Mouse (Mus musculus): ENCODE results near the gene Adamts20. TPM values are rescaled to one million over a fixed set of nuclear protein-coding genes. Genes with fewer than 3 reads are reported as not detected.
"Not testable (repeated sequence)": the region's sequence is repeated elsewhere in the genome, so short reads cannot be mapped to it uniquely, and the experiment has no call there.

Gene Adamts20
- 5.4 and 5.7 TPM in 2 replicates for polyA plus RNA-seq (2014; fragmentation: Nextera tagmentation; extraction: Ambion mirVana)

DNA sequence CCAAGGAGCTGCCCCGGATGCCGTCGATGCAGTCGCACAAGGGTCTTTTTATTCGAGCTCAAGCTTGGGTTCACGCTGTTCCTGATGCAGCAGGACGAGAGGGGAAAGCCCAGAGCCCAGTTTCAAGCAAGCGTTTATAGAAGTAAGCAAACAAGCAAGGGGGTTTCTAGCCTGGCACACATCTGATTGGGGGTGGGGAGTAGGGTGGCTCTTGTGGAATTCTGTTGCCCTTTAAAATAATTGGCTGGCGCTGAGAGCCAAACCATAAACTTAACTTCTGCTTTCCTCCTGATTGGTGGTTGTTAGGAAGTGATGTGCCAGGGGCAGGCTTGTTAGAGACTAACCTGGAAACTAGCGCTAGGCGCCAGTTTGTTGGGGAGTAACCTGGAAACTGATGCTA is at the start of gene Adamts20:
TSS of gene Adamts20 (minus strand) at position 101 of the 400 bp plus-strand sequence.
- no peak within 1 kb of the TSS for H3K9ac ChIP-seq (replicated peaks; ENCODE audit: low read depth, low read length)
- WGBS: 81% methylated on average over 11 of the region's 11 CpGs
- ATAC-seq (ENCODE audit: insufficient number of reproducible peaks, insufficient read depth, low FRiP score, low read depth): no peak
- H3K27ac ChIP-seq (ENCODE audit: low read length): no peak within 1 kb of the TSS
- H3K9me3 ChIP-seq (ENCODE audit: control insufficient read depth, low read depth, low read length): no peaks in the 10 kb centered on the region
- no peaks in the 10 kb centered on the region for H3K27me3 ChIP-seq (ENCODE audit: control insufficient read depth, insufficient read depth, low read length)
- no peak within 1 kb of the TSS for H3K4me2 ChIP-seq (replicated peaks; ENCODE audit: low read depth, low read length)
- H3K4me1 ChIP-seq (ENCODE audit: control insufficient read depth, insufficient read depth, low read length): no peaks in the 10 kb centered on the region
- no peaks in the 10 kb centered on the region for H3K36me3 ChIP-seq (ENCODE audit: control insufficient read depth, insufficient read depth, low read length)
- H3K4me3 ChIP-seq (ENCODE audit: low read depth, low read length): no peak within 1 kb of the TSS

DNA sequence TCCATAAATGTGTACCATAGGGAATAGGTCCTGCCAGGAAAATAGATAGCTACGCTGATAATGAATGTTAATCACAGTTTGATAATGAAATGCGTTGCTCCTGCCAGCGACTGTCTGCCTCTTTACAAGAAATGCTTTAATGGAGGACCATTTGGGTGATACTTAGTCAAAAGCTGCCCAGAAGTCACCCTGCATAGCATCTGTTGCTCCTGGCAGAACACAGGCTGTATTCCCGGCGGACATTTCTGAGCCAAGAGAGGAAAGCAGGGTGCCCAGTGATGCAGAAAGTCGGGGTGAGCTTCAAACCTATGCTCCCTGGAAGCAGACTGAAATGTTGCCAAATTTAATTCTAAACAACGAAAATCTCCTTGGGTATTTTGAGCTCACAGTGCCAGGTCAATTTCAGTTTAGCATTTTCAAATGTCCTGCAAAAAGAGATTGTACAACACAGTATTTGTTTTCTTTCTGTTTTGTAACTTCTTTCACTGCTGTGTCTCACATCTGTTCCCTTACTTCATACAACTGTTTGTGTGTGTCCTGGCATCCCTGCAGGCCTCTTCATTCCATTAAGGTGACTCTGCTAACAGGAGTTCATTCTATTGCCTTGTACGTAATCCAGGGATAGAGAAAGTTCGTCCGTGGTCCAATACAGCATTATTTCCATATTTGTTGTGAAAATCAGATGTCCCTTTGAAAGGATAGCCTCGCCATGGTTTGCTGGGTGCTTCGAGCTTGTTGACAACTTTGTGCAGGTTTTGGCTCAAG is 38.4 kb upstream of the Adamts20 start:
- WGBS: 78% methylated on average over 12 of the region's 12 CpGs

DNA sequence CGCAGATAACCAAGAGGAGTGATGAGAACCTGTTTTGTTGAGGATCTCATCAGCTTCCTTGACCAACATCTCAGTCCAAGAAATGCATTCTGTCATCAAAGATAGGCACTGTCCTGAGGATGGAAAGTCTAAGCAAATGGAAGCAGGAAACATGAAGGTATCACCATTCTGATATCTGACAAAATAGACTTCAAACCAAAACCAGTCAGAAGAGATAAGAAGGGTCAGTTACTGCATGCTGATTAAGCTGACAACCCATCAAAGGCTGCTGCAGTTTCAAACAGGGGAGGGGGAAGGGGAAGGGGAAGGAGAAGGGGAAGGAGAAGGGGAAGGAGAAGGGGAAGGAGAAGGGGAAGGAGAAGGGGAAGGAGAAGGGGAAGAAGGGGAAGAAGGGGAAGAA is 34.0 kb upstream of the Adamts20 start:
- Histone ChIP-seq H3K4me3 (ENCODE audit: low read depth, low read length) (no peak overlapping the region), H3K27ac (ENCODE audit: low read length) (no peak overlapping the region), H3K36me3 (ENCODE audit: control insufficient read depth, insufficient read depth, low read length) (no peaks in the 10 kb centered on the region; the same call in 1 of the 2 replicates), H3K4me2 (replicated peaks; ENCODE audit: low read depth, low read length) (no peak overlapping the region), H3K4me1 (ENCODE audit: control insufficient read depth, insufficient read depth, low read length) (no peaks in the 10 kb centered on the region), H3K27me3 (ENCODE audit: control insufficient read depth, insufficient read depth, low read length) (no peaks in the 10 kb centered on the region), H3K9me3 (ENCODE audit: control insufficient read depth, low read depth, low read length) (no peaks in the 10 kb centered on the region), H3K9ac (replicated peaks; ENCODE audit: low read depth, low read length) (no peak overlapping the region)
- WGBS: 65% methylated on average over 1 of the region's 1 CpGs
- ATAC-seq (ENCODE audit: insufficient number of reproducible peaks, insufficient read depth, low FRiP score, low read depth): no peak

More for the DNA sequence above, 38.4 kb upstream of the Adamts20 start:
- Histone ChIP-seq H3K36me3 (ENCODE audit: control insufficient read depth, insufficient read depth, low read length) (no peaks in the 10 kb centered on the region; the same call in 1 of the 2 replicates), H3K27ac (ENCODE audit: low read length) (no peak overlapping the region), H3K4me3 (ENCODE audit: low read depth, low read length) (no peak overlapping the region), H3K4me2 (replicated peaks; ENCODE audit: low read depth, low read length) (no peak overlapping the region), H3K4me1 (ENCODE audit: control insufficient read depth, insufficient read depth, low read length) (no peaks in the 10 kb centered on the region), H3K27me3 (ENCODE audit: control insufficient read depth, insufficient read depth, low read length) (no peaks in the 10 kb centered on the region), H3K9me3 (ENCODE audit: control insufficient read depth, low read depth, low read length) (no peaks in the 10 kb centered on the region), H3K9ac (replicated peaks; ENCODE audit: low read depth, low read length) (no peak overlapping the region)
- no peak for ATAC-seq (ENCODE audit: insufficient number of reproducible peaks, insufficient read depth, low FRiP score, low read depth)

GRCm38 (mm10) chr15:94495936-94496335 is 30.7 kb upstream of the Adamts20 start:
- no peak overlapping the region for H3K4me3 ChIP-seq (ENCODE audit: low read depth, low read length)
- no peaks in the 10 kb centered on the region for H3K9me3 ChIP-seq (ENCODE audit: control insufficient read depth, low read depth, low read length)
- no peak for ATAC-seq (ENCODE audit: insufficient number of reproducible peaks, insufficient read depth, low FRiP score, low read depth)
- H3K36me3 ChIP-seq (ENCODE audit: control insufficient read depth, insufficient read depth, low read length): no peaks in the 10 kb centered on the region; the same call in 1 of the 2 replicates
- no peak overlapping the region for H3K4me2 ChIP-seq (replicated peaks; ENCODE audit: low read depth, low read length)
- no peaks in the 10 kb centered on the region for H3K4me1 ChIP-seq (ENCODE audit: control insufficient read depth, insufficient read depth, low read length)
- no peak overlapping the region for H3K27ac ChIP-seq (ENCODE audit: low read length)
- no peak overlapping the region for H3K9ac ChIP-seq (replicated peaks; ENCODE audit: low read depth, low read length)
- 85% methylated on average over 10 of the region's 10 CpGs for WGBS
- no peaks in the 10 kb centered on the region for H3K27me3 ChIP-seq (ENCODE audit: control insufficient read depth, insufficient read depth, low read length)

DNA sequence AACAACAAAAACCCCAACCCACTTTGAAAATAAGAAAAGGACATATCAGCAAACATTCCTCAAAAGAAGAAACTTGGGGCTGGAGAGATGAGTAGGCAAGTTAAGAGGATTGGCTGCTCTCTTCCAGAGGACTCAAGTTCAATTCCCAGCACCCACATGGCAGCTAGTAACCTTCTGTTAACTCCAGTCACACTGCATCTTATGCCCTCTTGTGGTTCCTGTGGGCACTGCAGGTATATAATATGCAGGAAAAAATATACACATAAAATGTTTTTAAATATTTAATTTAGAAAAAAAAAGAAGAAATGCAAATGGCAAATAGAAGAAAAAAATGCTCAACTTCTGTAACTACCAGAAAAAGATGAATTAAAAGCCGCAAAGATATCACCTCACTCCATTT is 29.2 kb upstream of the Adamts20 start:
- no peaks in the 10 kb centered on the region for H3K27me3 ChIP-seq (ENCODE audit: control insufficient read depth, insufficient read depth, low read length)
- no peaks in the 10 kb centered on the region for H3K4me1 ChIP-seq (ENCODE audit: control insufficient read depth, insufficient read depth, low read length)
- H3K4me3 ChIP-seq (ENCODE audit: low read depth, low read length): no peak overlapping the region
- H3K9me3 ChIP-seq (ENCODE audit: control insufficient read depth, low read depth, low read length): no peaks in the 10 kb centered on the region
- no peak for ATAC-seq (ENCODE audit: insufficient number of reproducible peaks, insufficient read depth, low FRiP score, low read depth)
- H3K36me3 ChIP-seq (ENCODE audit: control insufficient read depth, insufficient read depth, low read length): no peaks in the 10 kb centered on the region
- no peak overlapping the region for H3K4me2 ChIP-seq (replicated peaks; ENCODE audit: low read depth, low read length)
- H3K27ac ChIP-seq (ENCODE audit: low read length): no peak overlapping the region
- 100% methylated on average over 1 of the region's 1 CpGs for WGBS
- H3K9ac ChIP-seq (replicated peaks; ENCODE audit: low read depth, low read length): no peak overlapping the region

- no peak for ATAC-seq (ENCODE audit: insufficient number of reproducible peaks, insufficient read depth, low FRiP score, low read depth)
- Histone ChIP-seq H3K27ac (ENCODE audit: low read length) (no peak overlapping the region), H3K9ac (replicated peaks; ENCODE audit: low read depth, low read length) (no peak overlapping the region), H3K4me2 (replicated peaks; ENCODE audit: low read depth, low read length) (no peak overlapping the region), H3K36me3 (ENCODE audit: control insufficient read depth, insufficient read depth, low read length) (no peaks in the 10 kb centered on the region), H3K27me3 (ENCODE audit: control insufficient read depth, insufficient read depth, low read length) (no peaks in the 10 kb centered on the region), H3K4me1 (ENCODE audit: control insufficient read depth, insufficient read depth, low read length) (no peaks in the 10 kb centered on the region), H3K4me3 (ENCODE audit: low read depth, low read length) (no peak overlapping the region), H3K9me3 (ENCODE audit: control insufficient read depth, low read depth, low read length) (no peaks in the 10 kb centered on the region)
- 92% methylated on average over 2 of the region's 2 CpGs for WGBS
Measured at GRCm38 (mm10) chr15:94489433-94489832, 24.2 kb upstream of the Adamts20 start.

GRCm38 (mm10) chr15:94488028-94488427 is 22.8 kb upstream of the Adamts20 start:
- not testable (repeated sequence) for H3K27ac ChIP-seq (ENCODE audit: low read length); H3K4me1 ChIP-seq (ENCODE audit: control insufficient read depth, insufficient read depth, low read length); H3K36me3 ChIP-seq (ENCODE audit: control insufficient read depth, insufficient read depth, low read length); ATAC-seq (ENCODE audit: insufficient number of reproducible peaks, insufficient read depth, low FRiP score, low read depth); H3K9me3 ChIP-seq (ENCODE audit: control insufficient read depth, low read depth, low read length); H3K4me3 ChIP-seq (ENCODE audit: low read depth, low read length); H3K4me2 ChIP-seq (replicated peaks; ENCODE audit: low read depth, low read length); H3K9ac ChIP-seq (replicated peaks; ENCODE audit: low read depth, low read length); H3K27me3 ChIP-seq (ENCODE audit: control insufficient read depth, insufficient read depth, low read length)
- 92% methylated on average over 2 of the region's 2 CpGs for WGBS

GRCm38 (mm10) chr15:94482555-94482954 is 17.3 kb upstream of the Adamts20 start:
- Histone ChIP-seq H3K4me2 (replicated peaks; ENCODE audit: low read depth, low read length) (no peak overlapping the region), H3K4me3 (ENCODE audit: low read depth, low read length) (no peak overlapping the region), H3K27me3 (ENCODE audit: control insufficient read depth, insufficient read depth, low read length) (no peaks in the 10 kb centered on the region), H3K9me3 (ENCODE audit: control insufficient read depth, low read depth, low read length) (no peaks in the 10 kb centered on the region), H3K4me1 (ENCODE audit: control insufficient read depth, insufficient read depth, low read length) (no peaks in the 10 kb centered on the region), H3K36me3 (ENCODE audit: control insufficient read depth, insufficient read depth, low read length) (no peaks in the 10 kb centered on the region), H3K27ac (ENCODE audit: low read length) (no peak overlapping the region), H3K9ac (replicated peaks; ENCODE audit: low read depth, low read length) (no peak overlapping the region)
- no peak for ATAC-seq (ENCODE audit: insufficient number of reproducible peaks, insufficient read depth, low FRiP score, low read depth)
- WGBS: 92% methylated on average over 2 of the region's 2 CpGs

DNA sequence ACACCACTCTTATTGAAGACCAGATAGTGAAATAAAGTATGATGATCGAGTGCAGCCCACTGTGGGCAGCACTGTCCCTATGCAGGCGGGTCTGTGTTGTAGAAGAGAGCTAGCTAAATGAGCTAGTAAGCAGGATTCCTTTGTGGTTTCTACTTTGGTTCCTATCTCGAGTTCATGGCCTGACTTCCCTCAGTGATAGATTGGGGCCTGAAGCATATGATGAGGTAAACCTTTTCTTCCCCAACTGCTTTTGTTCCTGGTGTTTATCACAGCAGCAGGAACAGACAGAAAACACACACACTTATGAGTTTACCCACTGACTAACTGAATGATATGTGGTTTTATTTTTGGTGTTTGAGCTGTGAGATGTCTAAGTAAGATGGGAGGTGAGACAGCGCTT is 15.6 kb upstream of the Adamts20 start:
- Histone ChIP-seq H3K4me2 (replicated peaks; ENCODE audit: low read depth, low read length) (no peak overlapping the region), H3K4me3 (ENCODE audit: low read depth, low read length) (no peak overlapping the region), H3K27me3 (ENCODE audit: control insufficient read depth, insufficient read depth, low read length) (no peaks in the 10 kb centered on the region), H3K36me3 (ENCODE audit: control insufficient read depth, insufficient read depth, low read length) (no peaks in the 10 kb centered on the region), H3K9me3 (ENCODE audit: control insufficient read depth, low read depth, low read length) (no peaks in the 10 kb centered on the region), H3K9ac (replicated peaks; ENCODE audit: low read depth, low read length) (no peak overlapping the region), H3K4me1 (ENCODE audit: control insufficient read depth, insufficient read depth, low read length) (no peaks in the 10 kb centered on the region), H3K27ac (ENCODE audit: low read length) (no peak overlapping the region)
- WGBS: 91% methylated on average over 4 of the region's 4 CpGs
- ATAC-seq (ENCODE audit: insufficient number of reproducible peaks, insufficient read depth, low FRiP score, low read depth): no peak
